Mouse (Mus musculus): ENCODE results near the gene Acyp1.

- TF ChIP-seq POLR2A (IDR thresholded peaks at IDR 0.05; ENCODE audit: insufficient read depth, low read length) (no peak), CTCF (IDR thresholded peaks at IDR 0.05; ENCODE audit: low read depth, low read length) (no peak)
Observed at GRCm38 (mm10) chr12:85308651-85309050, 20.4 kb upstream of the Acyp1 start.

Data from ES-Bruce4 (cell line).